Mouse (Mus musculus) megakaryocyte, embryonic 14.5 days (primary cell): ENCODE data around the gene Papss2.

ENCODE experiments used
- FLI1 ChIP-seq: IDR thresholded peaks from 2 replicates; pipeline ENCODE4 v1.6.1; 2012; ENCODE audit warnings: low read length, inconsistent platforms, mixed read lengths
- GATA1 ChIP-seq: IDR thresholded peaks from 3 replicates; pipeline ENCODE4 v1.6.1; 2012; ENCODE audit warnings: mixed read lengths, low read length, inconsistent platforms, borderline replicate concordance

DNA sequence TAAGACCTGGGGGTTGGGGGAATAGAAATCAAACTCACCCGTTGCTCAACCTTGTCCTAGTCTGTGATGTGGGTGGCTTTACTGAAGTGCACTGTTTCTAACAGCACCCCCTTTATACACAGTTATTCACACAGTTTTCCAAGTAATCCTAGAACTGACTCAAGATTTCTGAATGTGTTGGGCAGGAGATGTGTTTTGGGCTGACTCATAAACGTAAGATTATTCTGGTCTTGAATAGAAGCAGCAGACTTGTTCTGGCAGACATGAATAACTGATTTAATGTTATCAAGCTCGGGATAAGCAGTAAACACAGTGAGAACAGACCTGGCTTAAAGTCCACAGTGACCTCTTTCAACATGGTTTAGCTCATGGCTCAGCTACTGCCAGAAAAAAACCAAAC, 44.1 kb upstream of the Papss2 start:
- TF ChIP-seq FLI1 = no peak
- no peak for TF ChIP-seq GATA1
